Comparison of ENCODE assay signal across 8 mouse cellular contexts in genomic region chr11:116086258-116087193, GRCm38 (mm10). TPM values are rescaled to one million over a fixed set of nuclear protein-coding genes. Genes with fewer than 3 reads are reported as not detected.
DNase-seq lines count a peak whose midpoint lies in the region; ATAC-seq and TF ChIP-seq lines count a peak whose summit lies in the region.

TSS of gene Wbp2 (minus strand) at chr11:116086995.

- 5% methylated on average over 31 of the region's 43 CpGs for WGBS in embryonic facial prominence, embryonic 14.5 days
- WGBS in heart, adult 2 months: 3% methylated on average over 39 of the region's 43 CpGs
- WGBS in limb, embryonic 13.5 days: 3% methylated on average over 40 of the region's 43 CpGs
- 4% methylated on average over 38 of the region's 43 CpGs for WGBS in midbrain, embryonic 16.5 days

- peak; percentile 100 for DNase-seq in 3T3-L1 (ENCODE audit: low read depth, low spot score)
- peak; percentile 83 to 92 for DNase-seq in adrenal gland, postnatal 4 days (ENCODE audit: low spot score in 2 of 2)
- peak; percentile 100 for DNase-seq in embryonic facial prominence, embryonic 14.5 days (ENCODE audit: low spot score)
- DNase-seq in heart, adult 2 months: peak; percentile 96 to 98
- DNase-seq in kidney, adult 8-10 months: peak; percentile 99
- peak; percentile 91 to 97 for DNase-seq in spleen, postnatal 10 days (ENCODE audit: low spot score in 2 of 2)

- H3K36me3 ChIP-seq in embryonic facial prominence, embryonic 14.5 days (ENCODE audit: control insufficient read depth, insufficient read depth, low read length): peaks cover 24% of the 10 kb centered on the region
- no peaks in the 10 kb centered on the region; the same call in 1 of the 2 replicates for H3K36me3 ChIP-seq in heart, adult 2 months (ENCODE audit: control insufficient read depth, insufficient read depth, low read length)
- H3K36me3 ChIP-seq in limb, embryonic 13.5 days: peaks cover 26% of the 10 kb centered on the region
- H3K36me3 ChIP-seq in midbrain, embryonic 16.5 days (ENCODE audit: control insufficient read depth, insufficient read depth, low read length): peaks cover 5% of the 10 kb centered on the region

- H3K4me2 ChIP-seq in embryonic facial prominence, embryonic 14.5 days (ENCODE audit: low read depth, low read length): peak within 1 kb of the TSS; percentile 64
- H3K4me2 ChIP-seq in limb, embryonic 13.5 days (replicated peaks): peak within 1 kb of the TSS; percentile 67
- peak within 1 kb of the TSS; percentile 71 for H3K4me2 ChIP-seq in midbrain, embryonic 16.5 days (ENCODE audit: low read length)

- H3K4me3 ChIP-seq in embryonic facial prominence, embryonic 14.5 days (ENCODE audit: low read depth, low read length): peak within 1 kb of the TSS; percentile 50
- peak within 1 kb of the TSS; percentile 57 for H3K4me3 ChIP-seq in heart, adult 2 months
- peak within 1 kb of the TSS; percentile 49 for H3K4me3 ChIP-seq in limb, embryonic 13.5 days
- H3K4me3 ChIP-seq in midbrain, embryonic 16.5 days (ENCODE audit: low read depth, low read length): peak within 1 kb of the TSS; percentile 51

- H3K27ac ChIP-seq in embryonic facial prominence, embryonic 14.5 days (replicated peaks; ENCODE audit: low read depth, low read length): peak within 1 kb of the TSS; percentile 75
- peak within 1 kb of the TSS; percentile 88 for H3K27ac ChIP-seq in heart, adult 2 months
- peak within 1 kb of the TSS; percentile 75 for H3K27ac ChIP-seq in limb, embryonic 13.5 days
- H3K27ac ChIP-seq in midbrain, embryonic 16.5 days (ENCODE audit: low read length): peak within 1 kb of the TSS; percentile 74

- peak; percentile 93 for TF ChIP-seq POLR2A in heart, adult 2 months (IDR thresholded peaks at IDR 0.05; ENCODE audit: insufficient read depth, low read depth, low read length)

- intact Hi-C loops in heart, adult 2 months (cut with DNase I): loop anchor here (1.0 kb wide), 3 partner anchors 23 to 56 kb away; partner anchors contain the start of gene Unk

- TF ChIP-seq EP300 in heart, adult 2 months (IDR thresholded peaks at IDR 0.05; ENCODE audit: insufficient read depth, low read depth, low read length): no peak; the same call in 1 of the 2 replicates

- peak within 1 kb of the TSS; percentile 63 for H3K9ac ChIP-seq in embryonic facial prominence, embryonic 14.5 days (ENCODE audit: low read depth, low read length)
- H3K9ac ChIP-seq in heart, adult 2 months (ENCODE audit: low read depth, low read length): peak within 1 kb of the TSS; percentile 76
- H3K9ac ChIP-seq in limb, embryonic 13.5 days: peak within 1 kb of the TSS; percentile 55
- peak within 1 kb of the TSS; percentile 60 for H3K9ac ChIP-seq in midbrain, embryonic 16.5 days (ENCODE audit: low read depth, low read length)

- peak; percentile 41 for TF ChIP-seq CTCF in heart, adult 2 months (IDR thresholded peaks at IDR 0.05)

- no peaks in the 10 kb centered on the region; the same call in 1 of the 2 replicates for H3K79me2 ChIP-seq in heart, adult 2 months (replicated peaks; ENCODE audit: control insufficient read depth, insufficient read depth, low read length)

- no peaks in the 10 kb centered on the region for H3K9me3 ChIP-seq in embryonic facial prominence, embryonic 14.5 days (ENCODE audit: control insufficient read depth, low read length)
- H3K9me3 ChIP-seq in limb, embryonic 13.5 days: no peaks in the 10 kb centered on the region
- H3K9me3 ChIP-seq in midbrain, embryonic 16.5 days (replicated peaks; ENCODE audit: control insufficient read depth, low read length, poor library complexity, severe bottlenecking): no peaks in the 10 kb centered on the region

- H3K4me1 ChIP-seq in embryonic facial prominence, embryonic 14.5 days (ENCODE audit: control insufficient read depth, insufficient read depth, low read length): peaks cover 12% of the 10 kb centered on the region
- peaks cover 5% of the 10 kb centered on the region for H3K4me1 ChIP-seq in heart, adult 2 months (ENCODE audit: control insufficient read depth, insufficient read depth, low read length)
- H3K4me1 ChIP-seq in limb, embryonic 13.5 days: peaks cover 21% of the 10 kb centered on the region
- peaks cover 15% of the 10 kb centered on the region for H3K4me1 ChIP-seq in midbrain, embryonic 16.5 days (ENCODE audit: control insufficient read depth, insufficient read depth, low read length)

- peak; percentile 97 for ATAC-seq in embryonic facial prominence, embryonic 14.5 days (ENCODE audit: low read depth)
- ATAC-seq in limb, embryonic 13.5 days (ENCODE audit: low FRiP score, low read depth): peak; percentile 96
- peak; percentile 97 for ATAC-seq in midbrain, embryonic 16.5 days

- H3K27me3 ChIP-seq in embryonic facial prominence, embryonic 14.5 days (replicated peaks; ENCODE audit: control insufficient read depth, insufficient read depth, low read length): no peaks in the 10 kb centered on the region
- no peaks in the 10 kb centered on the region for H3K27me3 ChIP-seq in heart, adult 2 months (ENCODE audit: control insufficient read depth, insufficient read depth, low read length)
- no peaks in the 10 kb centered on the region for H3K27me3 ChIP-seq in limb, embryonic 13.5 days
- no peaks in the 10 kb centered on the region for H3K27me3 ChIP-seq in midbrain, embryonic 16.5 days (ENCODE audit: control insufficient read depth, insufficient read depth, low read depth, low read length)

RNA-seq across cellular contexts. Expression of gene Wbp2, which starts in this region (rescaled TPM):
- 100 to 1,000 TPM; 126 to 136 TPM for total RNA-seq in adrenal gland, postnatal 4 days (2021)
- 69.0 and 74.9 TPM in 2 replicates for polyA plus RNA-seq in embryonic facial prominence, embryonic 14.5 days (2014; fragmentation: Nextera tagmentation; extraction: Ambion mirVana)
- 100 to 1,000 TPM in 1 of 2 experiments, 10 to 100 TPM in 1; 91.0 to 108 TPM for total RNA-seq in heart, adult 2 months (2021)
- 151 and 176 TPM in 2 replicates for polyA plus RNA-seq in heart, adult 2 months (2012; rRNA removed)
- 43.1 and 47.9 TPM in 2 replicates for polyA plus RNA-seq in limb, embryonic 13.5 days (2015; fragmentation: Nextera tagmentation; extraction: Ambion mirVana)
- polyA plus RNA-seq in midbrain, embryonic 16.5 days (2015; fragmentation: Nextera tagmentation; extraction: Ambion mirVana): 159 and 206 TPM in 2 replicates

Comparison
In these comparisons a context has a peak if more than half of its experiments do, and no peak if none do; other contexts are left out.
1. Peak in every context shown above with its lines: DNase-seq, ATAC-seq, H3K4me3 ChIP-seq and H3K27ac ChIP-seq.